Mouse (Mus musculus): ENCODE results near the gene Dars2. TPM values are rescaled to one million over a fixed set of nuclear protein-coding genes. Genes with fewer than 3 reads are reported as not detected.

Gene Dars2
- polyA plus RNA-seq, 1 experiment from 2014 or later, result 35.7 TPM

GRCm38 (mm10) chr1:161005526-161005925 is 64.9 kb downstream of the Dars2 start:
- H3K4me2 ChIP-seq, result no peak overlapping the region
- H3K27me3 ChIP-seq, result no peaks in the 10 kb centered on the region
- no peak overlapping the region for H3K27ac ChIP-seq
- H3K4me1 ChIP-seq, result no peaks in the 10 kb centered on the region
- H3K36me3 ChIP-seq, result peaks cover 29% of the 10 kb centered on the region
- WGBS, result 38% methylated on average over 3 of the region's 3 CpGs
- no peaks in the 10 kb centered on the region for H3K9me3 ChIP-seq (replicated peaks)
- no peak for ATAC-seq (replicated peaks; ENCODE audit: low FRiP score)
- H3K9ac ChIP-seq, result no peak overlapping the region
- H3K4me3 ChIP-seq (replicated peaks), result no peak overlapping the region

GRCm38 (mm10) chr1:161004942-161005341 is 65.5 kb downstream of the Dars2 start:
- no peaks in the 10 kb centered on the region for H3K4me1 ChIP-seq
- H3K4me3 ChIP-seq (replicated peaks), result no peak overlapping the region
- 69% methylated on average over 4 of the region's 4 CpGs for WGBS
- no peak overlapping the region for H3K9ac ChIP-seq
- no peak for ATAC-seq (replicated peaks; ENCODE audit: low FRiP score)
- no peaks in the 10 kb centered on the region for H3K9me3 ChIP-seq (replicated peaks)
- H3K27me3 ChIP-seq, result no peaks in the 10 kb centered on the region
- H3K27ac ChIP-seq, result no peak overlapping the region
- H3K4me2 ChIP-seq, result no peak overlapping the region
- H3K36me3 ChIP-seq, result peaks cover 29% of the 10 kb centered on the region

- Histone ChIP-seq H3K27ac (no peak overlapping the region), H3K4me2 (no peak overlapping the region), H3K9me3 (replicated peaks) (no peaks in the 10 kb centered on the region), H3K4me3 (replicated peaks) (no peak overlapping the region), H3K9ac (no peak overlapping the region), H3K27me3 (no peaks in the 10 kb centered on the region), H3K4me1 (no peaks in the 10 kb centered on the region), H3K36me3 (no peaks in the 10 kb centered on the region)
- WGBS, result 77% methylated on average over 6 of the region's 6 CpGs
- no peak for ATAC-seq (replicated peaks; ENCODE audit: low FRiP score)
Observed at GRCm38 (mm10) chr1:160993851-160994250, 76.6 kb downstream of the Dars2 start.

Other genes with a start within 250 kb of the Dars2 start
- 7.4 TPM in 2 replicates for gene Rc3h1, start 164.2 kb downstream of the Dars2 start, polyA plus RNA-seq (2015; fragmentation: Nextera tagmentation; extraction: Ambion mirVana)
- 3.1 and 6.8 TPM in 2 replicates for gene Serpinc1, start 92.1 kb downstream of the Dars2 start, polyA plus RNA-seq (2015; fragmentation: Nextera tagmentation; extraction: Ambion mirVana)
- 7.8 and 8.3 TPM in 2 replicates for gene Zbtb37, start 35.8 kb downstream of the Dars2 start, polyA plus RNA-seq (2015; fragmentation: Nextera tagmentation; extraction: Ambion mirVana)
- gene Cenpl, start 55 bp upstream of the Dars2 start, polyA plus RNA-seq (2015; fragmentation: Nextera tagmentation; extraction: Ambion mirVana), result 30.5 and 30.9 TPM in 2 replicates
- 15.7 and 17.4 TPM in 2 replicates for gene Klhl20, start 60.9 kb upstream of the Dars2 start, polyA plus RNA-seq (2015; fragmentation: Nextera tagmentation; extraction: Ambion mirVana)
- gene Ankrd45, start 72.0 kb upstream of the Dars2 start, polyA plus RNA-seq (2015; fragmentation: Nextera tagmentation; extraction: Ambion mirVana), result 5.1 and 5.5 TPM in 2 replicates
- gene Tex50, start 88.7 kb upstream of the Dars2 start, polyA plus RNA-seq (2015; fragmentation: Nextera tagmentation; extraction: Ambion mirVana), result 0.27 and 0.32 TPM in 2 replicates
- 489 and 496 TPM in 2 replicates for gene Prdx6, start 180.6 kb upstream of the Dars2 start, polyA plus RNA-seq (2015; fragmentation: Nextera tagmentation; extraction: Ambion mirVana)